Mouse (Mus musculus) splenic B cell, adult 2 months (primary cell): ENCODE results near the gene Coq8b.

ENCODE experiments used
- DNase-seq: peaks from one replicate; pipeline ENCODE4 v3.0.0-alpha.2; 2011; ENCODE audit warnings: low read depth, low spot score
- H3K27me3 ChIP-seq: 2 replicates; pipeline ENCODE4 v1.6.1; 2012; ENCODE audit warnings: mild to moderate bottlenecking, low read length, moderate library complexity, mixed read lengths; ENCODE audit not compliant: control insufficient read depth, poor library complexity, insufficient read depth, severe bottlenecking
- H3K36me3 ChIP-seq: 2 replicates; pipeline ENCODE4 v1.6.1; 2012; ENCODE audit warnings: mild to moderate bottlenecking, low read length, moderate library complexity, mixed read lengths; ENCODE audit not compliant: control insufficient read depth, poor library complexity, insufficient read depth, severe bottlenecking

Gene Coq8b

GRCm38 (mm10) chr7:27232781-27233281 is at the start of gene Coq8b:
TSS of gene Coq8b (plus strand) at chr7:27233023.
- Histone ChIP-seq H3K27me3 (no peaks in the 10 kb centered on the region), H3K36me3 (no peaks in the 10 kb centered on the region; the same call in 1 of the 2 replicates)
- DNase-seq: peak; percentile 96

DNA sequence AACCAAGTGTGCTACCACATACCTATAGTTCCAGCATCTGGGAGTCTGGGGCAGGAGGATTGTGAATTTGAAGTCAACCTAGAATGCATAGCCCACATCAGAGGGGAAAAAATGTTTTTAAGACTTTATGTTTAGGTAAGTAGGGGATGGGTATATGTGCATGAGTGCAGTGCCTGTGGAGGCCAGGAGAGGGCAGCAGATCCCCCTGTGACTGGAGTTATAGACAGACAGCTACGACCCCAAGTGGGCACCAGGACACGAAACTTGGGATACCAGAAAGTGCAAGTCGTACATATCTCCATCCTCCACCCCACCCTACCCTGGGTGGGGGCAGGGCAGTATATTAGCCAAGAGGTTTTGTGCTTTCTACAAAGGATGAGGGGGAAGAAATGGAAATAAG is 47.9 kb upstream of the Coq8b start:
- peak; percentile 76 for DNase-seq
- no peaks in the 10 kb centered on the region for H3K27me3 ChIP-seq
- H3K36me3 ChIP-seq: peaks cover 10% of the 10 kb centered on the region

DNA sequence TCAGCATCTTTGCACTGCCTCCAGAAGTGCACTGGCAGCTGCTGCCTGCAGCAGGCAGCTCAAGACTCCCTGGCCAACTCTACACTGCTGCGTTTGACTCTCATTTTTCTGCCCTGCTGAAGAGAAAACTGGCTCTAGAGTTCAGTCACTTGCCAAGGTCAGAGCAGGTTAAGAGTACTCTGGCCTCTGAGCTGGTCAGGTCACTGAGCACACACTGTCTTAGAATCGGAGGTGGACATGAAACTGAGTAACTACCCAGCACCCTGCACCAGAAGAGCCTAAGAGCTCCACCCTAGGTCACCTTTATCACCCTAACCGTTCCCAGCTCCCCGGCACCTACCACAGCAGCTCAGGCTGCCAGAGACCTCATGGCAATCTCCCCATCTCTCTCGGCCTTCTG is 46.8 kb upstream of the Coq8b start:
- Histone ChIP-seq H3K36me3 (peaks cover 20% of the 10 kb centered on the region), H3K27me3 (no peaks in the 10 kb centered on the region)
- no peak for DNase-seq

DNA sequence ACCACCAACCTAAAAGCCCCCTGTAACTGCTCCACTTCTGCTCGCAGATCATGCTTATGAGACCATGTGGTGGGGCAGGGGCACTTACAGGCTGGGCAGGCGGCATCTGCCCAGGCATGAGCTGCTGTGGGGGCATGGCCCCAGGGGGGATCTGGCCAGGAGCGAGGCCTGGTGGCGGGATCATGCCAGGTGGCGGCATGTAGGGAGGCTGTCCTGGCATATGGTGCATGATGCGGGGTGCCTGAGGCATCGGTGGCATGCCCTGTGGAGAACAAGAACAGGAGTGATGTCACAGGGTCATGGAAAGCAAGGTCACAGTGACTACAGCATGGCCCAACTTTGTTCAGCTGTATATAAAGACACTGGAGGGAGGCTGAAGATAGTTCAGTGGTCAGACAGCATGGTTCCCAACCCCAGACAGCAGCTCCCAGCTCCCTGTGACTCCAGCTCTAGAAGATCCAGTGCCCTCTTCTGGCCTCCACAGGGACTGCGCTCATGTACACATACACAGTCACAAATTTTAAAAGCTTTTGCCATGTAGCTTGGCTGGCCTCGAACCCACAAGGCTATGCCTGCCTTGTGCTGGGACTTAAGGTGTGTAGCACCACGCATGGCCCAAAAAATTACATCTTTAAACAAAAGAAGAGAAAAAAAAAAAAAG is 43.4 kb upstream of the Coq8b start:
- DNase-seq: peak; percentile 29
- no peaks in the 10 kb centered on the region for H3K27me3 ChIP-seq
- peaks cover 20% of the 10 kb centered on the region for H3K36me3 ChIP-seq

DNA sequence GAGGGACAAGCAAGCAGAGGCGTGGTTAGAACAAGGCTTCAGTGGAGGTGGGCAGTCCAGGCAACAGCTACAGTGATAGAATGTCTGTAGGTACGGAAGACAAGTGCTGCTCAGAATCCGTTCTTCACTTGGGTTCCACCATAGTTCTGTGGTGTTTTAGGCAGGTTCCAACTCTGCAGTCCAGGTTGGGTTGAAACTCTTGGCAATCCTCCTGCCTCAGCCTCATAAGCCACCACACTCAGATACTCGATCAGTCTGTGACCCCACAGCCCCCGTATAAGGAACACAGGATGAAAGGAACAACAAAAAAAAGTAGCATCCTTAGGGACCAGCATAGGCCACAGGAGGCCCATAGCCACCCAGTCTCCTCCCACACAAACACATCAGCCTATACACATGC is 40.4 kb upstream of the Coq8b start:
- H3K36me3 ChIP-seq: peaks cover 16% of the 10 kb centered on the region
- H3K27me3 ChIP-seq: no peaks in the 10 kb centered on the region
- no peak for DNase-seq

GRCm38 (mm10) chr7:27193731-27194130 is 39.1 kb upstream of the Coq8b start:
- Histone ChIP-seq H3K27me3 (no peaks in the 10 kb centered on the region), H3K36me3 (peaks cover 16% of the 10 kb centered on the region)
- no peak for DNase-seq

DNA sequence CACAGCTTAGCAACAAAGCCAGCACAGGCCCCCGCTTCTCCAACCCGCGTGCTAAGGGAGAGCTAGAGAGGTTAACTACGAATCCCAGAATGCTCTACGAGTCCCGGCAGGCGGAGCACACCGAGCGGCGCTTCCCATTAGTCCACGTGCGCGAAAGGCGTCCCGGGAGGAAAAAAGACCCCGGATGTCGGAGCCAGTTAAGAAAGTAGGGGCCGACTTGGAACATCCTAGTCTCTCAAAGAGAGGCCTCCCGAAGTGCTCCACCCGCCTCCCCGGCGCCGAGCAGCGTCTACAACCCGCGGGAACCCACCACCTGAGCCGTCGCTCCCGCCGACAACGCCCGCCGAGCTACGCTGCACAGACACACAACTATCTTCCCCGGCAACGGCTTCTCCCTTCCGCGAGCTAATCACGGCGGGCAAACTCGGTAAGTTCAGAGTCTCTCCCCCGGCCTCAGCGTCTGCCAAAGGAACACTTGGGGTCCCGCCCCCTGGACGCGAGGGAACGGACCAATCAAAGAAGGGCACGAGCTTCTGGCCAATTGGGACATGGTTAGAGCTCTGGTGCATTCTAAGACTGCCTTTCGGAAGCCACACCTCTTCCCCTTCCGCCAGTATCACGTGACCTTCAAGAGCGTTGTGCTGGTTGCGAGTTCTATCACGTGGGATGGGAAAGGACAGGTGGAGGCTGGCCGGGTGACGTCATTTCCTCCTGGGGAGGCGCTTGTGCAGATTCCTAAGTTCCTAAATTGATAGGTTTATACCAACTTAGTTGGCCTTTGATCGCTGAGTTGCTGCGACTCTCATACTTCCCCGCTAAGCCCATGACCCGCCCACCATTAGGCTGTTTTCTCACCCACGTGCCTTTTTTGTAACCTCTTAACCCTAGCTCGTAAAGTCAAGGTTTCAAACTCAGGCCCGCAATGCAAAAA is 36.9 kb upstream of the Coq8b start, which contains the start of the genes BC024978 and Snrpa:
TSS of gene BC024978 (plus strand) at position 101 of the 931 bp plus-strand sequence.
TSS of gene Snrpa (minus strand) at position 591 of the 931 bp plus-strand sequence.
- Histone ChIP-seq H3K36me3 (peaks cover under 1% of the 10 kb centered on the region), H3K27me3 (no peaks in the 10 kb centered on the region)
- peak; percentile 100 for DNase-seq

DNA sequence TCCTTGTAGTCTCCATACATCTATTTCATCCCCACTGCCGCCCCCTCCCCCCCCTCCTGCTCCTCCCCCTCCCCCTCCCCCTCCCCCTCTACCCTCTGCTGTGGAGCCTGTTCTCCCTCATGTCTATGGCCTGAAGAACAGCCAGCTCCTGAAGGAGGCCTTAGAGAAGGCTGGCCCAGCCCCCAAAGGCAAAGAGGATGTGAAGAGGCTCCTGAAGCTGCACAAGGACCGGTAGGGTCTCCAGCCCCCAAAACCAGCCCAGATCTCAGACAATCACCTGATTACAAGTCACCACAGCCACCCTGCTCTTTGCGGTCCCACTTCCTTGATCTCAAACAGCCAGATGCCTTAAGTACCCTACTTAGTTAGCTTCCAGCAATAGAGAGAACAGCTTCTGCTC is 35.7 kb upstream of the Coq8b start:
- no peaks in the 10 kb centered on the region for H3K27me3 ChIP-seq
- no peaks in the 10 kb centered on the region; the same call in 1 of the 2 replicates for H3K36me3 ChIP-seq
- no peak for DNase-seq

DNA sequence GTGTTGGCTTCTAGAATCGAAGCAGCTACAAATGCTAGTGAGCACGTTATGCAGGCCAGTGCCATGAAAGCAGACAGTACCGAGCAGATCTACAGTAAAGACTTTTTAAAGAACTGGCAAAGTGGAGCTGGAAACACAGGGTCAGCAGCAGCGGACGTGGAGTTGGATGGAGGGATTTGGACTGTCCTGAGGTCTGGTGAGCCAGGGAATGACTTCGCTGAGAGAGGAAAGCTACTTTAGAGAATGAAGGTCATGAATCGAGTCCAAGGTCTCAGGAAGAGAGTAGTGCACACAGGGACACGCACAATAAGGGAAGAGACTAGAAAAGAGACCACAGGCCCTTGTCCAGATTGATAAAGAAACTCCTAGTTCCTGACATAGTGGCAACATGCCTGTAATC is 35.2 kb upstream of the Coq8b start:
- Histone ChIP-seq H3K36me3 (no peaks in the 10 kb centered on the region; the same call in 1 of the 2 replicates), H3K27me3 (no peaks in the 10 kb centered on the region)
- DNase-seq: no peak

DNA sequence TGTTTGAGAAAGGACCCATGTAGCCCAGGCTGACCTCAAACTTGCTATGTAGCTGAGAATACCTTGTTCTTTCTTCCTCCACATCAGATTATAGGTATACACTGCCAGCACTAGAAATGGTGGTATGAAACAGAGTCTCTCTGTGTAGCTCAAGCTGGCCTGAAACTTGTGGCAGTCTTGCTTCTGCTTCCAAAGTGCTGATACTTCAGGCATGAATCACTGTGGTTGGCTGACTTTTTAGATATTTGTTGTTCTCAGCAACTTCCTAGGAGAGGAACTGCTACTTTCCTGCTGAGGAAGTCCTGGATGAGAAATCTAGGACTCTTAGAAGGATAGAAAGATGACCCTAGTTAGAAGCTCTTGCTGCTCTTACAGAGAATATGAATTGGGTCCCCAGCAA is 34.5 kb upstream of the Coq8b start:
- Histone ChIP-seq H3K36me3 (no peaks in the 10 kb centered on the region; the same call in 1 of the 2 replicates), H3K27me3 (no peaks in the 10 kb centered on the region)
- DNase-seq: no peak

- no peak for DNase-seq
- Histone ChIP-seq H3K27me3 (no peaks in the 10 kb centered on the region), H3K36me3 (no peaks in the 10 kb centered on the region; the same call in 1 of the 2 replicates)
These were observed 34.0 kb upstream of the Coq8b start for GRCm38 (mm10) chr7:27198779-27199178.

DNA sequence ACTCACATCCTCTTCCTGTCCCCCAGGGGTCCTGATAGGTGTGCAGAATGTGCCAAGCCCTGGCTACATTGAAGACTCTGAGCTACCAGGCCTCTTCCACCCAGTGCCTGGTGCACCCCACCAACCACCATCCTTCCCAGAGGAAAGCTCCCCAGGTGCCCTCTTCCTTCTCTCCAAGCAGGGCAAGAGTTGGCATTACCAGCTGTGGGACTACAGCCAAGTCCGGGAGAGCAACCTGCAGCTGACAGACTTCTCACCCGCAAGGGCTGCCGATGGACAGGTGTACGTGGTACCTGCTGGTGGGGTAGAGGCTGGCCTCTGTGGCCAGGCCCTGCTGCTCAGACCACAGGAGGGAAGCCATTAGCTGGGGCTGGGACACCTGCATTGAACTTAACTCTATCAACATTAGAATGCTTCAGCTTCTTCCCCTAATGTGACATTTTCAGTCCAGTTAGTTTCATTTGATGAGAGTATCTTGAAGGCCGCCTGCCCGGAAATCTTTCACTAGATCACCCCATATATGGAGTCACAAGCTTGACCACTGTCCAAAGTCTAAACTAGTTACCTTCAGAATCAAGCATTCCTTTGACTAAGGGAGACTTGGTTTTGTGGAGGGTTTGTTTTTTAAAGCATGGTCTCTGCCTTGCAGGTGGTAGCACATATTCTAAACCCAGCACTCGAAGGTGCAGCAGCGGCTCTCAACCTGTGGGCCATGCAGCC is 28.9 kb upstream of the Coq8b start:
- Histone ChIP-seq H3K36me3 (no peaks in the 10 kb centered on the region; the same call in none of the 2 replicates), H3K27me3 (no peaks in the 10 kb centered on the region)
- DNase-seq: no peak

DNA sequence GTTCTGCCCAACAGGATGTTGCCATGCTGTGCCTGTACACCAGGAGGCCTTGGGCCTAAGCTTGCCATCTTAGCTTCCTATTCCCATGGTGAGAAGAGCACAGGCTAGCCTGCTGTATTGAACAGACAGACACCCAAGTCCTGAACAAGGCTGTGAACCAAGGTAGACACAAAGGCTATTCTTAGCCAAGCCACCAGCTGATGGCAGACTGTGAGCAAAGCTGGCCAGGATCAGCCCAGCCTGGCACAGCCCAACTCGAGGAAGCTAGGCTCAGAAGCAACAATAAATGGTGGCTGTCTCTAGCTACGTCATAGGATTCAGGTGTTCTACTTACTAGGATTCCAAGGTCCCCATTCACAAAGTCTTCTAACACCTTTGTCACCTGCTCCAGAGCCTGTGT is 20.2 kb upstream of the Coq8b start:
- peaks cover 4% of the 10 kb centered on the region for H3K36me3 ChIP-seq
- no peaks in the 10 kb centered on the region; the same call in 1 of the 2 replicates for H3K27me3 ChIP-seq
- no peak for DNase-seq

- no peak for DNase-seq
- no peaks in the 10 kb centered on the region; the same call in 1 of the 2 replicates for H3K27me3 ChIP-seq
- H3K36me3 ChIP-seq: peaks cover 4% of the 10 kb centered on the region
These were observed 14.2 kb upstream of the Coq8b start for GRCm38 (mm10) chr7:27218586-27218985.
